Mouse (Mus musculus) left cerebral cortex, postnatal 10 days (tissue): ENCODE data around the gene Inip. TPM values are rescaled to one million over a fixed set of nuclear protein-coding genes. Genes with fewer than 3 reads are reported as not detected.
A peak's percentile ranks its signal among the peaks of the same experiment; 100 is the strongest.

Source experiments
- DNase-seq, 2 experiments: peaks; one replicate each; pipeline ENCODE4 v3.0.0; 2021 to 2022; ENCODE audit warnings: low spot score in 2 of 2, mixed read lengths in 1 of 2; ENCODE audit errors: extremely low spot score in 1 of 2
- intact Hi-C: fragments of 180-260 bp; cut with DNase I; formaldehyde crosslinking; loops from one replicate; pipeline ENCODE4 v1.15.1; 2025
- total RNA-seq, 2 experiments: library from RNA; stranded (reverse); gene quantifications; 2 replicates each; pipeline ENCODE4 v1.2.3; 2021

Inip gene
- total RNA-seq, 2 experiments from 2014 or later: 22.3 to 23.6 TPM

- peak; percentile 62 to 79 for DNase-seq
- intact Hi-C loops: loop anchor here (2.0 to 10.0 kb wide), 3 partner anchors 66 to 402 kb away; no protein-coding TSS in a partner anchor
Observed at GRCm38 (mm10) chr4:59786661-59787060, 14.7 kb downstream of the Inip start.

- no peak for DNase-seq
- intact Hi-C loops: loop anchor here (2.0 to 10.0 kb wide), 3 partner anchors 67 to 401 kb away; no protein-coding TSS in a partner anchor
Observed at GRCm38 (mm10) chr4:59785412-59785811, 16.0 kb downstream of the Inip start.

GRCm38 (mm10) chr4:59783685-59784279, 17.6 kb downstream of the Inip start:
- intact Hi-C loops: loop anchor here (2.0 to 10.0 kb wide), 2 partner anchors 145 to 399 kb away; no protein-coding TSS in a partner anchor
- peak; percentile 96 to 97 for DNase-seq

GRCm38 (mm10) chr4:59782853-59783684, 18.3 kb downstream of the Inip start:
- intact Hi-C loops: loop anchor here (10.0 kb wide), 1 partner anchor 398 kb away; no protein-coding TSS in a partner anchor
- DNase-seq: no peak

- intact Hi-C loops: loop anchor here (10.0 kb wide), 1 partner anchor 396 kb away; no protein-coding TSS in a partner anchor
- DNase-seq: no peak
Observed at GRCm38 (mm10) chr4:59780568-59780967, 20.8 kb downstream of the Inip start.

- intact Hi-C loops: loop anchor here (5.0 kb wide), 1 partner anchor 151 kb away; the partner anchor contains the start of gene E130308A19Rik
- DNase-seq: no peak
Observed at GRCm38 (mm10) chr4:59777828-59778227, 23.6 kb downstream of the Inip start.

GRCm38 (mm10) chr4:59772171-59772879, 29.1 kb downstream of the Inip start:
- no peak for DNase-seq
- intact Hi-C loops: no loop called here

GRCm38 (mm10) chr4:59767717-59768116, 33.7 kb downstream of the Inip start:
- intact Hi-C loops: no loop called here
- DNase-seq: no peak

- no peak for DNase-seq
- intact Hi-C loops: no loop called here
Observed at GRCm38 (mm10) chr4:59765385-59766005, 35.9 kb downstream of the Inip start.

GRCm38 (mm10) chr4:59764950-59765349, 36.4 kb downstream of the Inip start:
- DNase-seq: no peak
- intact Hi-C loops: no loop called here

GRCm38 (mm10) chr4:59761365-59761729, 40.0 kb downstream of the Inip start:
- intact Hi-C loops: no loop called here
- DNase-seq: no peak

GRCm38 (mm10) chr4:59760636-59761364, 40.6 kb downstream of the Inip start:
- intact Hi-C loops: no loop called here
- DNase-seq: peak in 1 of 2 experiments; percentile 64

- DNase-seq: no peak
- intact Hi-C loops: no loop called here
Observed at GRCm38 (mm10) chr4:59760016-59760415, 41.4 kb downstream of the Inip start.

- intact Hi-C loops: loop anchor here (5.0 kb wide), 1 partner anchor 130 kb away; the partner anchor contains the start of gene E130308A19Rik
- DNase-seq: no peak
Observed at GRCm38 (mm10) chr4:59757452-59758435, 43.6 kb downstream of the Inip start.

- intact Hi-C loops: loop anchor here (5.0 kb wide), 1 partner anchor 129 kb away; the partner anchor contains the start of gene E130308A19Rik
- peak; percentile 66 to 71 for DNase-seq
Observed at GRCm38 (mm10) chr4:59756332-59757082, 44.9 kb downstream of the Inip start.

GRCm38 (mm10) chr4:59753491-59754140, 47.8 kb downstream of the Inip start:
- peak in 1 of 2 experiments; percentile 36 for DNase-seq
- intact Hi-C loops: no loop called here
